Mouse (Mus musculus) kidney, adult 2 months (tissue): ENCODE data around the gene Tmcc1.

Source experiments
- CTCF ChIP-seq: fragments of 200-500 bp; conservative IDR thresholded peaks from 2 replicates; pipeline ENCODE4 v1.5.1; 2011; ENCODE audit warnings: low read depth, mild to moderate bottlenecking, control low read depth, low read length, moderate library complexity, mixed read lengths; ENCODE audit not compliant: insufficient read depth, insufficient read length
- POLR2A ChIP-seq: fragments of 200-500 bp; IDR thresholded peaks from one replicate; pipeline ENCODE4 v1.6.1; 2011; ENCODE audit warnings: low read depth, low read length, control low read depth

GRCm38 (mm10) chr6:116073610-116074009 is 119.7 kb downstream of the Tmcc1 start:
- TF ChIP-seq CTCF (no peak), POLR2A (no peak)
